Mouse (Mus musculus): ENCODE data around the gene Prkcb.

GRCm38 (mm10) chr7:122377967-122378366 lies 89.4 kb downstream of the Prkcb start:
- TF ChIP-seq CTCF (IDR thresholded peaks at IDR 0.05; ENCODE audit: borderline replicate concordance, extremely low read depth, insufficient read depth, insufficient read length) = no peak
- no peak for TF ChIP-seq POLR2A (IDR thresholded peaks at IDR 0.05; ENCODE audit: borderline replicate concordance, extremely low read depth, insufficient read depth, insufficient read length, poor library complexity, severe bottlenecking)
